Mouse (Mus musculus) myocyte (in vitro differentiated cells): ENCODE results near the gene Krt15. TPM values are rescaled to one million over a fixed set of nuclear protein-coding genes. Genes with fewer than 3 reads are reported as not detected.
A peak's percentile ranks its signal among the peaks of the same experiment; 100 is the strongest.

ENCODE experiments used
- H3K27me3 ChIP-seq: one replicate; pipeline ENCODE4 v1.6.1; 2011; ENCODE audit not compliant: control insufficient read depth, insufficient read depth, insufficient read length
- H3K36me3 ChIP-seq: one replicate; pipeline ENCODE4 v1.6.1; 2011; ENCODE audit not compliant: control insufficient read depth, insufficient read depth
- H3K4me2 ChIP-seq: one replicate; pipeline ENCODE4 v1.6.1; 2011; ENCODE audit warnings: low read depth, control low read depth
- H3K4me3 ChIP-seq: one replicate; pipeline ENCODE4 v1.5.1; 2011; ENCODE audit warnings: mild to moderate bottlenecking, control low read depth, moderate library complexity
- H3K79me2 ChIP-seq: one replicate; pipeline ENCODE4 v1.6.1; 2011; ENCODE audit not compliant: control insufficient read depth, insufficient read depth
- H3ac ChIP-seq: one replicate; pipeline ENCODE4 v1.6.1; 2011; ENCODE audit not compliant: control insufficient read depth, insufficient read length
- CEBPB ChIP-seq: IDR thresholded peaks from 2 replicates; pipeline ENCODE4 v1.6.1; 2011; ENCODE audit warnings: mild to moderate bottlenecking, moderate library complexity; ENCODE audit not compliant: poor library complexity, insufficient read depth, severe bottlenecking
- E2F4 ChIP-seq: IDR thresholded peaks from one replicate; pipeline ENCODE4 v1.6.1; 2011; ENCODE audit warnings: mild to moderate bottlenecking, control low read depth, moderate library complexity; ENCODE audit not compliant: insufficient read depth
- MAX ChIP-seq: IDR thresholded peaks from one replicate; pipeline ENCODE4 v1.6.1; 2011; ENCODE audit warnings: low read depth, mild to moderate bottlenecking, control low read depth
- MYOD1 ChIP-seq, 3 experiments: IDR thresholded peaks; one replicate each; pipeline ENCODE4 v1.6.1; 2011; ENCODE audit warnings: control low read depth in 2 of 3, low read depth in 2 of 3, mild to moderate bottlenecking in 2 of 3, moderate library complexity in 1 of 3; ENCODE audit not compliant: insufficient read length in 2 of 3, control insufficient read depth in 1 of 3
- MYOG ChIP-seq, 3 experiments: IDR thresholded peaks; one replicate each; pipeline ENCODE4 v1.6.1; 2011; ENCODE audit warnings: control low read depth in 2 of 3, low read depth in 2 of 3, mild to moderate bottlenecking in 2 of 3; ENCODE audit not compliant: insufficient read length in 2 of 3, control insufficient read depth in 1 of 3, insufficient read depth in 1 of 3
- POLR2A ChIP-seq: IDR thresholded peaks from one replicate; pipeline ENCODE4 v1.6.1; 2011; ENCODE audit warnings: low read depth, mild to moderate bottlenecking, control low read depth, moderate library complexity; ENCODE audit not compliant: insufficient read length
- POLR2AphosphoS2 ChIP-seq: IDR thresholded peaks from one replicate; pipeline ENCODE4 v1.6.1; 2011; ENCODE audit warnings: low read depth, control low read depth; ENCODE audit not compliant: insufficient read length
- REST ChIP-seq: IDR thresholded peaks from one replicate; pipeline ENCODE4 v1.6.1; 2011; ENCODE audit warnings: mild to moderate bottlenecking, control low read depth, moderate library complexity; ENCODE audit not compliant: insufficient read depth, insufficient read length
- SRF ChIP-seq: IDR thresholded peaks from one replicate; pipeline ENCODE4 v1.6.1; 2011; ENCODE audit warnings: low read depth; ENCODE audit not compliant: control insufficient read depth, insufficient read length
- TCF12 ChIP-seq: IDR thresholded peaks from one replicate; pipeline ENCODE4 v1.6.1; 2011; ENCODE audit warnings: mild to moderate bottlenecking, control low read depth; ENCODE audit not compliant: poor library complexity, insufficient read depth, severe bottlenecking
- TCF3 ChIP-seq: IDR thresholded peaks from one replicate; pipeline ENCODE4 v1.6.1; 2011; ENCODE audit warnings: low read depth, control low read depth; ENCODE audit not compliant: insufficient read length
- USF1 ChIP-seq: IDR thresholded peaks from one replicate; pipeline ENCODE4 v1.6.1; 2011; ENCODE audit warnings: low read depth, mild to moderate bottlenecking, control low read depth, moderate library complexity
- polyA plus RNA-seq: library from polyadenylated mRNA; unstranded; fragments of >200 nt; fragmentation: generic; extraction: Trizol; gene quantifications from one replicate; pipeline ENCODE4 v1.2.1, GENCODE M21; 2012; ENCODE audit warnings: missing spikeins

Krt15 gene
- polyA plus RNA-seq, 1 experiment, result 0.02 TPM

DNA sequence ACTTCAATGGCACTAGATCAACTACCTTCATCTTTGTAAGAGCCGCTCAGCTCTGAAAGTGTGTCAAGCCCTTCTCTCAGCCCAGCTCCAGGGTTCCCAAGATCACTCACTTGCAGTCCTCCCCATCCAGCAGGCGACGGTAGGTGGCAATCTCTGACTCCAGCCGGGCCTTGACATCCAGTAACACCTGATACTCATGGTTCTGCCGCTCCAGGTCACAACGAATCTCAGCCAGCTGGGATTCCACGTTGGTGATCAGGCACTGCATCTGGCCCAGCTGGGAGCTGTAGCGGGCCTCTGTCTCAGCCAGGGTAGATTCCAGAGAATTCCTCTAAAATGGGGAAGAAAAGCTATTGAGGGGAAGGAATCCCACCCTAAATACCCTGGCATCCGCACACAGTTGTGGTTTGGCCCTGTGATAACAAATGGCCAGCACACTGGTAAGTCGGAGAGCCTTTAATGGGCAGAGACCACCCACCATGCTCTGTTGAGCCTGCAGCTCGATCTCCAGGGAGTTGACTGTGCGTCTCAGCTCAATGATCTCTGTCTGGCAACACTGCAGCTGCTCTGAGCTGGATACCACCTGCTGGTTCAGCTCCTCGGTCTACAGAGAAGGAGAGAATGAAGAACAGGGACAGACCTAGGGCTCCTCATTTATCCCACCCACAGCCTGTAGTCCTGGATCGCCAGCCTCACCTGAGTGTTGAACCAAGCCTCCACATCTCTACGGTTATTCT is 32.9 kb downstream of the Krt15 start:
- no peak overlapping the region for H3K4me2 ChIP-seq
- H3K4me3 ChIP-seq, result no peak overlapping the region
- H3K27me3 ChIP-seq, result no peaks in the 10 kb centered on the region
- H3K79me2 ChIP-seq, result no peaks in the 10 kb centered on the region
- peak in 1 of 3 experiments; percentile 32 for TF ChIP-seq MYOD1 (IDR thresholded peaks at IDR 0.05; ENCODE audit: control insufficient read depth in 1 of 3, insufficient read length in 2 of 3, low read depth in 2 of 3)
- no peak for TF ChIP-seq USF1
- no peaks in the 10 kb centered on the region for H3K36me3 ChIP-seq
- H3ac ChIP-seq, result no peak overlapping the region

DNA sequence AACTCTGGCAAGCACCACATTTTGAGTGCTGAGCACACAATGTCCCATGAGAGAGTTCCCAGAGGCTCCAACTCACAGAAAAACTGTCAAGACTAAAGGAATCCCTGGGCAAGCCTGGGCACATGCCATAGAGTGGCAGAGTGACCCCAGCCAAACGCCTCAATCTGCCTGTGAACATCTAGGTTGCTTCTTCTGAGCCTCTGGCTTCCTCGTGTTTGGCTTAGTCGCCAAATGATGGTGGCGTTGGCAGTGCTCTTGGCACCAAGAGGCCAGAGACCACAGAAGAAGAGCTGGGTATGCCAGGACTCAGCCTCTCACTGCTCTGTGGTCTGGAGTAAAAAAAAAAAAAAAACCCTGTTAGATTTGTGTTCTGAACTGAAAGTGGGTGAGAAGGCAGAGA is 35.3 kb downstream of the Krt15 start:
- Histone ChIP-seq H3K4me3 (no peak overlapping the region), H3K36me3 (no peaks in the 10 kb centered on the region), H3ac (no peak overlapping the region), H3K4me2 (no peak overlapping the region), H3K27me3 (peaks cover 8% of the 10 kb centered on the region), H3K79me2 (no peaks in the 10 kb centered on the region)
- TF ChIP-seq MYOD1 (IDR thresholded peaks at IDR 0.05; ENCODE audit: control insufficient read depth in 1 of 3, insufficient read length in 2 of 3, low read depth in 2 of 3) (no peak), TCF12 (no peak), E2F4 (no peak)

DNA sequence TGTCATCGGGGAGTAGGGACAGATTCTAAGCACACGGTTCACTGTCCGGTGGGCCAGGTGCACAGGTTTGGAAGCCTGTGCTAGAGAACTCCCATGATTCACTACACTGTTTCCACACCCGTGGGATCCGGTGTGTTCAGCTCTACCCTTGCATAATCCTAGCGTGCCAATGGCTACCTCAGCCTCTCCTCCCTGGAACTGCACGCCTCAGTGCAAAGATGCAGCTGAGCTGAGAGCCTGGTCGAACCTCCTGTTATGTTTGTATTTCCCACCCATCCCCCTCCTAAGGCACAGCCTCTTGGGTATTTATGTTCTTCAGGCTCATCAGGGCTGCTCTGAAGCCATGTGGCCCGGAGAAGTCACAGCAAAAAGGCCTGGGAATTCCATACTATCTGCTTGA is 37.9 kb downstream of the Krt15 start:
- H3K36me3 ChIP-seq, result no peaks in the 10 kb centered on the region
- no peak overlapping the region for H3K4me3 ChIP-seq
- H3K79me2 ChIP-seq, result no peaks in the 10 kb centered on the region
- no peak overlapping the region for H3ac ChIP-seq
- no peak overlapping the region for H3K4me2 ChIP-seq
- no peak for TF ChIP-seq MYOG (IDR thresholded peaks at IDR 0.05; ENCODE audit: control insufficient read depth in 1 of 3, insufficient read depth in 1 of 3, insufficient read length in 2 of 3, low read depth in 2 of 3)
- no peak for TF ChIP-seq MAX
- no peak for TF ChIP-seq POLR2A
- TF ChIP-seq POLR2AphosphoS2, result no peak
- no peak for TF ChIP-seq TCF3
- no peak for TF ChIP-seq MYOD1 (IDR thresholded peaks at IDR 0.05; ENCODE audit: control insufficient read depth in 1 of 3, insufficient read length in 2 of 3, low read depth in 2 of 3)
- peaks cover 12% of the 10 kb centered on the region for H3K27me3 ChIP-seq

DNA sequence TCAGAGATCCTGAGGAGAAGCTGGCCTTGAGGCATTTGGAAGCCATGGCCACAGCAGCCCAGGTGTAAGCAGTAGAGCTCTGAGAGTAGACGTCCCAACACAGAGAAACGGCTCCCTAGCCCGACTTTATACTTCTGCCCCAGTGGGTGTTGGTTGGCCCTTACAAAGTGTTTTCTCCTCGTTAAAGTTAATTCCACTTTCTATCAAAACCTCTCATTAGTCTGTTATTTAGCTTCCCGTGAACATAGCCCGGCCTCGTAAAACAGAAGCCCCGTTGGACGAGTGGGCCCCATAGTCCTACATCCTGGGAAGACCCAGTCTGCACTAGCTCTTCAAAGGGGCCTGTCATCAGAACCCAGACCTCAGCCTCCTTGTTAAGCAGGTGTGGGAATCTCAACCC is 39.6 kb downstream of the Krt15 start, which contains the start of gene Krt35:
TSS of gene Krt35 (minus strand) at position 101 of the 400 bp plus-strand sequence.
- no peak for TF ChIP-seq MYOD1 (IDR thresholded peaks at IDR 0.05; ENCODE audit: control insufficient read depth in 1 of 3, insufficient read length in 2 of 3, low read depth in 2 of 3)
- TF ChIP-seq SRF, result no peak
- TF ChIP-seq MYOG (IDR thresholded peaks at IDR 0.05; ENCODE audit: control insufficient read depth in 1 of 3, insufficient read depth in 1 of 3, insufficient read length in 2 of 3, low read depth in 2 of 3), result no peak
- no peak for TF ChIP-seq MAX
- no peak for TF ChIP-seq REST
- TF ChIP-seq POLR2A, result no peak
- TF ChIP-seq POLR2AphosphoS2, result no peak
- no peak for TF ChIP-seq TCF3
- no peak for TF ChIP-seq USF1
- Histone ChIP-seq H3K36me3 (no peaks in the 10 kb centered on the region), H3K79me2 (no peaks in the 10 kb centered on the region), H3ac (no peak within 1 kb of the TSS), H3K4me2 (no peak within 1 kb of the TSS), H3K27me3 (peaks cover 12% of the 10 kb centered on the region), H3K4me3 (no peak within 1 kb of the TSS)

DNA sequence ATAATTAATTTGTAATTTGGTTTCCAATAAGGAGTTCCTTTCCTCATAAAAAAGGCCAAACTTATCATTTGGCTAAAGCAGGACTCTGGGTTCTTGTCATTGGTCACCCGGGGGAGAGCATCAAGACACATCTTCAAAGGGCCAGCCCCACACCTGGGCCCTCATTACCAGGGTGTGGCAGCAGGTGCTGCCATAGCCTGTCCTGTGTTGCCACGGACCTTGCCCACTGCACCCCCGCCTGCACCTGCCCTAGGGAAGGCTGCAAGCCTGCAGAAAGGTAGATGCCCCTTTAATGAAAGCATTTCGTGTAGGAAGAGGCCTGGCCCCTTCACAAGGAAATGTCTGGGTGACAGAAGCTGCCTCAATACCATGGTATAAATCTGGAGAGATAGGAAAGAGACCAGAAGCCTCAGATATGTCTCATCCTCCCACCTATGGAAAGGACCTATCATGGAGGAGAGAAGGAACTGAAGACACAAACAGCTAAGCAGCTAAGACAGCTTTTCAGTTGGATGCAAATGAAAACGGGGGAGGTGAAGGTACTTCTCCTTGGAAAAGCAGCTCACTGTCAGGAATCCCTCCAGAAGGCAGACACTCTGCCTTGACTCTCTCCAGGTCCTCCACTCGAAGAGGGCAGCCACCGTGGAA is 47.2 kb downstream of the Krt15 start:
- TF ChIP-seq SRF (no peak), POLR2A (no peak), MAX (no peak)
- Histone ChIP-seq H3K79me2 (no peaks in the 10 kb centered on the region), H3K36me3 (no peaks in the 10 kb centered on the region), H3ac (no peak overlapping the region), H3K4me2 (no peak overlapping the region), H3K27me3 (peaks cover 9% of the 10 kb centered on the region), H3K4me3 (no peak overlapping the region)

DNA sequence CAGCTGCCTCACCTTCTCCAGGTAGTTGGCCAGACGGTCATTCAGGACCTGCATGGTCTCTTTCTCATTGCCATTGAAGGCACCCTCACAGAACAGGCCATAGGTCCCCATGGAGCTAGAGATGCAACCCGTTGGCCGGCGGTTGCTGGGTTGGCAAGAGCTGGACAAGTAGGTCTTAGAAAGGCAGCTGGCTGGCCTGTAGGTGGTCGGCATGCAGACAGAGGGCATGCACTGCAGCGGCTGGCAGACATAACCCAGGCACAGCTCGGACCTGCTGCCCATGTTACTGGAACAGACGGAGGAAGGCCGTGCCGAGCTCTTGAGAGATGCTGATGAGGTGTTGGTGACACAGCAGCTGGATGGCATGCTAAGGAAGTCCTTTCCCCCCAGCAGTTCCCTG is 47.9 kb downstream of the Krt15 start, which contains the start of gene Krt32:
TSS of gene Krt32 (minus strand) at position 366 of the 400 bp plus-strand sequence.
- TF ChIP-seq POLR2A, result no peak
- TF ChIP-seq MYOG (IDR thresholded peaks at IDR 0.05; ENCODE audit: control insufficient read depth in 1 of 3, insufficient read depth in 1 of 3, insufficient read length in 2 of 3, low read depth in 2 of 3), result no peak
- TF ChIP-seq POLR2AphosphoS2, result no peak
- TF ChIP-seq TCF3, result no peak
- TF ChIP-seq MYOD1 (IDR thresholded peaks at IDR 0.05; ENCODE audit: control insufficient read depth in 1 of 3, insufficient read length in 2 of 3, low read depth in 2 of 3), result no peak
- no peak for TF ChIP-seq TCF12
- no peak for TF ChIP-seq E2F4
- TF ChIP-seq MAX, result no peak
- no peak for TF ChIP-seq USF1
- no peak for TF ChIP-seq SRF
- no peak for TF ChIP-seq REST
- no peak for TF ChIP-seq CEBPB
- no peaks in the 10 kb centered on the region for H3K36me3 ChIP-seq
- no peak within 1 kb of the TSS for H3ac ChIP-seq
- H3K79me2 ChIP-seq, result no peaks in the 10 kb centered on the region
- H3K27me3 ChIP-seq, result peaks cover 9% of the 10 kb centered on the region
- no peak within 1 kb of the TSS for H3K4me2 ChIP-seq
- H3K4me3 ChIP-seq, result no peak within 1 kb of the TSS
